Mouse (Mus musculus): ENCODE results near the gene Pde3b. TPM values are rescaled to one million over a fixed set of nuclear protein-coding genes. Genes with fewer than 3 reads are reported as not detected.

Gene Pde3b
- total and polyA plus RNA-seq, 3 experiments, result 0.12 to 14.7 (median 0.82) TPM

- H3K4me1 ChIP-seq (ENCODE audit: insufficient read depth, low read depth, low read length), result no peaks in the 10 kb centered on the region; the same call in 1 of the 2 replicates
- ATAC-seq (ENCODE audit: extremely low read depth, insufficient number of reproducible peaks, low FRiP score, poor library complexity, severe bottlenecking) (no peak), DNase-seq (ENCODE audit: low spot score) (no peak)
- no peak overlapping the region for H3K4me3 ChIP-seq (ENCODE audit: low read depth, low read length)
- H3K9me3 ChIP-seq (replicated peaks), result peaks cover 6% of the 10 kb centered on the region
- H3K27me3 ChIP-seq (ENCODE audit: insufficient read depth, low read length), result no peaks in the 10 kb centered on the region; the same call in 1 of the 2 replicates
- H3K36me3 ChIP-seq (replicated peaks), result no peaks in the 10 kb centered on the region
- TF ChIP-seq CTCF (IDR thresholded peaks at IDR 0.05; ENCODE audit: low read depth, low read length), result no peak
- TF ChIP-seq GATA1 (IDR thresholded peaks at IDR 0.05; ENCODE audit: borderline replicate concordance, low read length), result no peak
- no peak for TF ChIP-seq POLR2AphosphoS5 (IDR thresholded peaks at IDR 0.05; ENCODE audit: insufficient replicate concordance, low read depth, low read length)
- TF ChIP-seq TAL1 (conservative IDR thresholded peaks at IDR 0.05; ENCODE audit: low read depth, low read length), result no peak
- no peak for TF ChIP-seq GATA2 (IDR thresholded peaks at IDR 0.05; ENCODE audit: borderline replicate concordance, low read depth, low read length)
Measured at GRCm38 (mm10) chr7:114420918-114421317, 5.8 kb downstream of the Pde3b start.

DNA sequence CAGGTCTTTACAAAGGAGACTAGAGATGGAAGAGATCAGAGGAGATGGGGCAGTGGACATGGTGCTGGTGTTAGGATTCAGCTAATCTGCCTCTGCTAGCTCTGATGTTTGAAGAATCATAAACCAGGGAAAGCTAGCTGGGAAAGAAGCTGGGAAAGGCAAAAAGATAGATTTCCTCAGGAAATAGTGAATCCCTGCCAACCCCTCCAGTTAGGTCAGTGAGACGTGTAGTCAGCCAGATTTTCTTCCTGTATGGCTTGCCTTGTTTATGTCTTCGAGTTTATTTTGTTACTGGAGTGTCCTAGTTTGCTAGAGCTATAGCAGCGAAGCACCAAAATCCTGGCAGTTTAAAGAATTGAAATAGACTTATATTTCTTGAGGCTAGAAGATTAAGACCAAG is 7.1 kb downstream of the Pde3b start:
- Histone ChIP-seq H3K27me3 (ENCODE audit: insufficient read depth, low read length) (no peaks in the 10 kb centered on the region), H3K4me1 (ENCODE audit: insufficient read depth, low read depth, low read length) (no peaks in the 10 kb centered on the region; the same call in 1 of the 2 replicates), H3K36me3 (replicated peaks) (no peaks in the 10 kb centered on the region), H3K4me3 (ENCODE audit: low read depth, low read length) (no peak overlapping the region), H3K9me3 (replicated peaks) (no peaks in the 10 kb centered on the region)
- ATAC-seq (ENCODE audit: extremely low read depth, insufficient number of reproducible peaks, low FRiP score, poor library complexity, severe bottlenecking) (no peak), DNase-seq (ENCODE audit: low spot score) (no peak)
- TF ChIP-seq CTCF (IDR thresholded peaks at IDR 0.05; ENCODE audit: low read depth, low read length) (no peak), TAL1 (conservative IDR thresholded peaks at IDR 0.05; ENCODE audit: low read depth, low read length) (no peak), GATA2 (IDR thresholded peaks at IDR 0.05; ENCODE audit: borderline replicate concordance, low read depth, low read length) (no peak), POLR2AphosphoS5 (IDR thresholded peaks at IDR 0.05; ENCODE audit: insufficient replicate concordance, low read depth, low read length) (no peak), GATA1 (IDR thresholded peaks at IDR 0.05; ENCODE audit: borderline replicate concordance, low read length) (no peak)

GRCm38 (mm10) chr7:114429768-114430167 is 14.7 kb downstream of the Pde3b start:
- peaks cover 3% of the 10 kb centered on the region for H3K4me1 ChIP-seq (ENCODE audit: insufficient read depth, low read depth, low read length)
- no peaks in the 10 kb centered on the region for H3K27me3 ChIP-seq (ENCODE audit: insufficient read depth, low read length)
- no peaks in the 10 kb centered on the region for H3K9me3 ChIP-seq (replicated peaks)
- no peaks in the 10 kb centered on the region for H3K36me3 ChIP-seq (replicated peaks)
- no peak for DNase-seq (ENCODE audit: low spot score)
- no peak for TF ChIP-seq GATA2 (IDR thresholded peaks at IDR 0.05; ENCODE audit: borderline replicate concordance, low read depth, low read length)
- no peak for TF ChIP-seq TAL1 (conservative IDR thresholded peaks at IDR 0.05; ENCODE audit: low read depth, low read length)
- TF ChIP-seq GATA1 (IDR thresholded peaks at IDR 0.05; ENCODE audit: borderline replicate concordance, low read length), result no peak
- no peak for TF ChIP-seq POLR2AphosphoS5 (IDR thresholded peaks at IDR 0.05; ENCODE audit: insufficient replicate concordance, low read depth, low read length)
- TF ChIP-seq CTCF (IDR thresholded peaks at IDR 0.05; ENCODE audit: low read depth, low read length), result no peak
- no peak overlapping the region for H3K4me3 ChIP-seq (ENCODE audit: low read depth, low read length)
- ATAC-seq (ENCODE audit: extremely low read depth, insufficient number of reproducible peaks, low FRiP score, poor library complexity, severe bottlenecking), result no peak

GRCm38 (mm10) chr7:114431966-114432365 is 16.9 kb downstream of the Pde3b start:
- H3K27me3 ChIP-seq (ENCODE audit: insufficient read depth, low read length), result no peaks in the 10 kb centered on the region
- TF ChIP-seq TAL1 (conservative IDR thresholded peaks at IDR 0.05; ENCODE audit: low read depth, low read length) (no peak), GATA1 (IDR thresholded peaks at IDR 0.05; ENCODE audit: borderline replicate concordance, low read length) (no peak), GATA2 (IDR thresholded peaks at IDR 0.05; ENCODE audit: borderline replicate concordance, low read depth, low read length) (no peak), CTCF (IDR thresholded peaks at IDR 0.05; ENCODE audit: low read depth, low read length) (no peak), POLR2AphosphoS5 (IDR thresholded peaks at IDR 0.05; ENCODE audit: insufficient replicate concordance, low read depth, low read length) (no peak)
- ATAC-seq (ENCODE audit: extremely low read depth, insufficient number of reproducible peaks, low FRiP score, poor library complexity, severe bottlenecking) (no peak), DNase-seq (ENCODE audit: low spot score) (no peak)
- H3K4me1 ChIP-seq (ENCODE audit: insufficient read depth, low read depth, low read length), result peaks cover 3% of the 10 kb centered on the region
- H3K9me3 ChIP-seq (replicated peaks), result no peaks in the 10 kb centered on the region
- H3K4me3 ChIP-seq (ENCODE audit: low read depth, low read length), result no peak overlapping the region
- no peaks in the 10 kb centered on the region for H3K36me3 ChIP-seq (replicated peaks)

GRCm38 (mm10) chr7:114439726-114440125 is 24.6 kb downstream of the Pde3b start:
- no peak overlapping the region for H3K4me3 ChIP-seq (ENCODE audit: low read depth, low read length)
- DNase-seq (ENCODE audit: low spot score) (no peak), ATAC-seq (ENCODE audit: extremely low read depth, insufficient number of reproducible peaks, low FRiP score, poor library complexity, severe bottlenecking) (no peak)
- no peaks in the 10 kb centered on the region for H3K36me3 ChIP-seq (replicated peaks)
- TF ChIP-seq GATA1 (IDR thresholded peaks at IDR 0.05; ENCODE audit: borderline replicate concordance, low read length), result no peak
- TF ChIP-seq GATA2 (IDR thresholded peaks at IDR 0.05; ENCODE audit: borderline replicate concordance, low read depth, low read length), result no peak
- TF ChIP-seq CTCF (IDR thresholded peaks at IDR 0.05; ENCODE audit: low read depth, low read length), result no peak
- no peak for TF ChIP-seq POLR2AphosphoS5 (IDR thresholded peaks at IDR 0.05; ENCODE audit: insufficient replicate concordance, low read depth, low read length)
- TF ChIP-seq TAL1 (conservative IDR thresholded peaks at IDR 0.05; ENCODE audit: low read depth, low read length), result no peak
- H3K9me3 ChIP-seq (replicated peaks), result no peaks in the 10 kb centered on the region
- H3K4me1 ChIP-seq (ENCODE audit: insufficient read depth, low read depth, low read length), result peaks cover 10% of the 10 kb centered on the region
- H3K27me3 ChIP-seq (ENCODE audit: insufficient read depth, low read length), result no peaks in the 10 kb centered on the region

DNA sequence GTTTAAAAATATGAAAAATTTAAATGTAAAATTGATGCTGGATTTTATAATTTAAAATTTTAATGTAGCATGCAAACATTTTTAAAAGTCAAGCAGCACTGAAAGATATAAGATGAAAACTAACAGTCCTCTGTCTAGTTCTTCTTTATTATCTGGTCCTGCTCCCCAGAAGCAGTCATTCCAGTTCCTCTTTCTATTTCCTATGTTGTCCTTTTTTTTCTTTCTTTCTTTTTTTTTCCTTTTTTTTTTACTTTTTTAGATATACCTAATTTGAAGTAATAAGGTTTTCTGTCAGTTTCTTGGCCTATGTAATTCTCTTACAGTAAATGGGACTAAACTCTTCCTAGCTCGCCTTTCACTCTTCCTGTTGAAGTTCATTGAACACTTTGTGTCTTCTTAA is 25.4 kb downstream of the Pde3b start:
- H3K27me3 ChIP-seq (ENCODE audit: insufficient read depth, low read length), result no peaks in the 10 kb centered on the region
- TF ChIP-seq TAL1 (conservative IDR thresholded peaks at IDR 0.05; ENCODE audit: low read depth, low read length) (no peak), POLR2AphosphoS5 (IDR thresholded peaks at IDR 0.05; ENCODE audit: insufficient replicate concordance, low read depth, low read length) (no peak), GATA2 (IDR thresholded peaks at IDR 0.05; ENCODE audit: borderline replicate concordance, low read depth, low read length) (no peak), CTCF (IDR thresholded peaks at IDR 0.05; ENCODE audit: low read depth, low read length) (no peak), GATA1 (IDR thresholded peaks at IDR 0.05; ENCODE audit: borderline replicate concordance, low read length) (no peak)
- no peak overlapping the region for H3K4me3 ChIP-seq (ENCODE audit: low read depth, low read length)
- DNase-seq (ENCODE audit: low spot score), result no peak
- H3K9me3 ChIP-seq (replicated peaks), result no peaks in the 10 kb centered on the region
- no peak for ATAC-seq (ENCODE audit: extremely low read depth, insufficient number of reproducible peaks, low FRiP score, poor library complexity, severe bottlenecking)
- no peaks in the 10 kb centered on the region for H3K36me3 ChIP-seq (replicated peaks)
- H3K4me1 ChIP-seq (ENCODE audit: insufficient read depth, low read depth, low read length), result peaks cover 10% of the 10 kb centered on the region

All from G1E (cell line).